Mouse (Mus musculus) neural tube, embryonic 10.5 days (tissue): ENCODE measurements around the gene Olfr1055.
"Not testable (repeated sequence)": the region's sequence is repeated elsewhere in the genome, so short reads cannot be mapped to it uniquely, and the experiment has no call there.

Source experiments
- DNase-seq: peaks from one replicate; pipeline ENCODE4 v3.0.0-alpha.2; 2017; ENCODE audit warnings: low spot score; ENCODE audit errors: extremely low spot score

Gene Olfr1055

GRCm38 (mm10) chr2:86350184-86350583 is at the start of gene Olfr1055:
TSS of gene Olfr1055 (minus strand) at chr2:86350284.
- no peak for DNase-seq

- DNase-seq, result no peak
These were observed 45.0 kb upstream of the Olfr1055 start for GRCm38 (mm10) chr2:86395114-86395513.

- DNase-seq, result not testable (repeated sequence)
These were observed 38.4 kb upstream of the Olfr1055 start, which contains the start of gene Olfr1058 for GRCm38 (mm10) chr2:86388461-86388860. TSS of gene Olfr1058 (minus strand) at chr2:86388561.

- DNase-seq, result no peak
These were observed 28.2 kb upstream of the Olfr1055 start, which contains the start of gene Olfr1057 for GRCm38 (mm10) chr2:86378293-86378692. TSS of gene Olfr1057 (minus strand) at chr2:86378393.

- not testable (repeated sequence) for DNase-seq
These were observed 16.3 kb upstream of the Olfr1055 start for GRCm38 (mm10) chr2:86366342-86366741.

GRCm38 (mm10) chr2:86362369-86362768 is 12.3 kb upstream of the Olfr1055 start, which contains the start of gene Olfr1056:
TSS of gene Olfr1056 (minus strand) at chr2:86362469.
- no peak for DNase-seq

- not testable (repeated sequence) for DNase-seq
These were observed 1.7 kb upstream of the Olfr1055 start for GRCm38 (mm10) chr2:86351751-86352150.

- DNase-seq, result no peak
These were observed 14.8 kb downstream of the Olfr1055 start, which contains the start of gene Olfr1054 for GRCm38 (mm10) chr2:86335333-86335732. TSS of gene Olfr1054 (minus strand) at chr2:86335433.

GRCm38 (mm10) chr2:86315184-86315583 is 34.9 kb downstream of the Olfr1055 start, which contains the start of gene Olfr1053:
TSS of gene Olfr1053 (minus strand) at chr2:86315284.
- no peak for DNase-seq
